ENCODE assay signal across 8 mouse cellular contexts in the genomic region with DNA sequence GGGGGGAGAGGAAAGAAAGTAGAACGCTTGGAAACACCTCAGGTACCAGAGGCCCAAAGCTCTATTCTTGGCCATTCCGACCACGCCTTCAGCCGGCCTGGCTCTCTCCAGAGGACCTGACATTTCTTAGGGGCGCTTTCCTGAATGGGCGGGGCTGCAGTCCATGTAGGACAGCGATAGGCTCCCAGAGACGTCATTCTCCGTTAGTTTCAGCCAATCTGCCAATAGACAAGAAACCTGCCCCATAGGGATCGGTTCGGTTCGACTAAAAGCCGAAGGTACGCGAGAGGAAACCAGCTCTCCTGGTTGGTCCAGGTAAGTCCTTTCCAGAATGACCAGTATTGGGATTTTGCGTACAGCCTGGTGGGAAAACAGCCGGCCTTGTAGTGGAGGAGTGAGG. TPM values are rescaled to one million over a fixed set of nuclear protein-coding genes. Genes with fewer than 3 reads are reported as not detected.
DNase-seq lines count a peak whose midpoint lies in the region; ATAC-seq and TF ChIP-seq lines count a peak whose summit lies in the region.

No protein-coding gene starts in this region.

- TF ChIP-seq RAD21 in CH12.LX (IDR thresholded peaks at IDR 0.05; ENCODE audit: low read depth, low read length), result no peak

- peaks cover 12% of the 10 kb centered on the region for H3K27me3 ChIP-seq in CH12.LX (replicated peaks)
- no peaks in the 10 kb centered on the region for H3K27me3 ChIP-seq in heart, embryonic 14.5 days (ENCODE audit: control insufficient read depth, insufficient read depth, low read length)
- H3K27me3 ChIP-seq in liver, adult 2 months (ENCODE audit: control insufficient read depth, insufficient read depth, low read length), result no peaks in the 10 kb centered on the region
- no peaks in the 10 kb centered on the region for H3K27me3 ChIP-seq in neural tube, embryonic 11.5 days (ENCODE audit: control insufficient read depth, insufficient read depth, low read length)

- in situ Hi-C loops in CH12.LX (cut with MboI; ENCODE audit: low pct_ligation_motif_present, low pct_unique_long_range_greater_than_20kb, low sequenced_read_pairs), result no loop called here

- peak overlapping the region in 2 of 3 experiments; percentile 37 to 47 for H3K4me3 ChIP-seq in CH12.LX (replicated peaks in 1 of 3; ENCODE audit: low read depth in 2 of 3, low read length in 2 of 3, poor library complexity in 1 of 3)
- peak overlapping the region; percentile 41 to 64 for H3K4me3 ChIP-seq in heart, embryonic 14.5 days (ENCODE audit: control insufficient read depth in 1 of 2, insufficient read depth in 1 of 2, low read depth in 1 of 2, low read length in 2 of 2)
- no peak overlapping the region for H3K4me3 ChIP-seq in liver, adult 2 months (ENCODE audit: insufficient read depth, low read depth, low read length)
- peak overlapping the region; percentile 25 for H3K4me3 ChIP-seq in neural tube, embryonic 11.5 days (ENCODE audit: low read depth, low read length)

- no peak overlapping the region for H3K27ac ChIP-seq in CH12.LX (ENCODE audit: insufficient read depth, low read depth)
- H3K27ac ChIP-seq in heart, embryonic 14.5 days (replicated peaks in 1 of 2; ENCODE audit: control insufficient read depth in 1 of 2, insufficient read depth in 1 of 2, low read depth in 2 of 2, low read length in 2 of 2), result peak overlapping the region in 1 of 2 experiments; percentile 20; a peak in 2 of 4 replicates
- no peak overlapping the region for H3K27ac ChIP-seq in liver, adult 2 months (replicated peaks; ENCODE audit: insufficient read depth, low read depth, low read length)
- no peak overlapping the region for H3K27ac ChIP-seq in neural tube, embryonic 11.5 days (ENCODE audit: low read depth, low read length)

- 2% methylated on average over 17 of the region's 17 CpGs for WGBS in heart, embryonic 14.5 days
- 13% methylated on average over 17 of the region's 17 CpGs for WGBS in liver, adult 2 months
- 6% methylated on average over 17 of the region's 17 CpGs for WGBS in neural tube, embryonic 11.5 days

- peak; percentile 38; the same call in 1 of the 2 replicates for TF ChIP-seq POLR2A in CH12.LX (IDR thresholded peaks at IDR 0.05; ENCODE audit: low read depth, low read length)
- no peak for TF ChIP-seq POLR2A in liver, adult 2 months (IDR thresholded peaks at IDR 0.05; ENCODE audit: extremely low read depth, insufficient read depth, low read length)

- peaks cover 5 to 25% of the 10 kb centered on the region in 2 experiments for H3K36me3 ChIP-seq in CH12.LX (replicated peaks in 1 of 2; ENCODE audit: control insufficient read depth in 1 of 2, insufficient read depth in 1 of 2, low read length in 1 of 2)
- peaks cover 3% of the 10 kb centered on the region; the same call in 1 of the 2 replicates for H3K36me3 ChIP-seq in heart, embryonic 14.5 days (ENCODE audit: control insufficient read depth, insufficient read depth, low read length)
- H3K36me3 ChIP-seq in liver, adult 2 months (ENCODE audit: control insufficient read depth, insufficient read depth, low read length), result no peaks in the 10 kb centered on the region; the same call in 1 of the 2 replicates
- H3K36me3 ChIP-seq in neural tube, embryonic 11.5 days (ENCODE audit: control insufficient read depth, insufficient read depth, low read length), result no peaks in the 10 kb centered on the region

- TF ChIP-seq CTCF in CH12.LX (conservative IDR thresholded peaks at IDR 0.05 in 1 of 2, IDR thresholded peaks at IDR 0.05 in 1 of 2; ENCODE audit: low read depth in 2 of 2, low read length in 2 of 2), result no peak
- no peak for TF ChIP-seq CTCF in liver, adult 2 months (IDR thresholded peaks at IDR 0.05; ENCODE audit: low read depth, low read length)

- 0 out of 4 replicates have a peak, but pooled peaks cover 2 to 3% of the 10 kb centered on the region in 2 experiments for H3K4me1 ChIP-seq in CH12.LX (ENCODE audit: control insufficient read depth in 1 of 2, insufficient read depth in 2 of 2)
- H3K4me1 ChIP-seq in heart, embryonic 14.5 days (ENCODE audit: control insufficient read depth in 2 of 2, insufficient read depth in 2 of 2, low read length in 2 of 2), result peaks cover 18 to 27% of the 10 kb centered on the region in 2 experiments
- H3K4me1 ChIP-seq in liver, adult 2 months (ENCODE audit: control insufficient read depth, insufficient read depth, low read length), result peaks cover 2% of the 10 kb centered on the region; the same call in 1 of the 2 replicates
- 0 out of 2 replicates have a peak, but pooled peaks cover 4% of the 10 kb centered on the region for H3K4me1 ChIP-seq in neural tube, embryonic 11.5 days (ENCODE audit: control insufficient read depth, insufficient read depth, low read length)

- 0 out of 2 replicates have a peak overlapping the region, but pooled peaks have one; percentile 0 for H3K9ac ChIP-seq in CH12.LX (ENCODE audit: insufficient read depth, low read depth)
- peak overlapping the region; percentile 48 for H3K9ac ChIP-seq in heart, embryonic 14.5 days (ENCODE audit: low read length)
- no peak overlapping the region for H3K9ac ChIP-seq in liver, adult 2 months (ENCODE audit: low read depth, low read length)
- no peak overlapping the region for H3K9ac ChIP-seq in neural tube, embryonic 11.5 days (ENCODE audit: low read length)

- no peak for TF ChIP-seq EP300 in CH12.LX (IDR thresholded peaks at IDR 0.05; ENCODE audit: low read length)

- H3K4me2 ChIP-seq in CH12.LX (ENCODE audit: insufficient read depth, low read depth, poor library complexity, severe bottlenecking), result peak overlapping the region; percentile 77; the same call in 1 of the 2 replicates
- peak overlapping the region; percentile 60 for H3K4me2 ChIP-seq in heart, embryonic 14.5 days (ENCODE audit: low read length)
- H3K4me2 ChIP-seq in neural tube, embryonic 11.5 days (ENCODE audit: low read depth), result peak overlapping the region; percentile 38

- peak; percentile 66 for ATAC-seq in heart, embryonic 14.5 days (ENCODE audit: insufficient number of reproducible peaks, insufficient read depth, low FRiP score, low read depth)
- peak; percentile 48; the same call in 1 of the 2 replicates for ATAC-seq in neural tube, embryonic 11.5 days (ENCODE audit: insufficient read depth, low FRiP score, low TSS enrichment)

- H3K9me3 ChIP-seq in CH12.LX (replicated peaks; ENCODE audit: low read length), result no peaks in the 10 kb centered on the region
- H3K9me3 ChIP-seq in heart, embryonic 14.5 days (ENCODE audit: control insufficient read depth, low read length), result no peaks in the 10 kb centered on the region
- no peaks in the 10 kb centered on the region for H3K9me3 ChIP-seq in neural tube, embryonic 11.5 days (ENCODE audit: control insufficient read depth, low read length)

- dilution Hi-C loops in CH12.LX (cut with MboI; ENCODE audit: extremely low pct_ligation_motif_present, extremely low pct_unique_long_range_greater_than_20kb, low sequenced_read_pairs), result no loop called here

- DNase-seq in CH12.LX (ENCODE audit: extremely low read depth), result no peak
- peak; percentile 28 for DNase-seq in c-Kit-negative CD71-positive TER-119-positive erythroid progenitor cells, embryonic 14.5 days (ENCODE audit: low read depth, low spot score)
- peak; percentile 89 for DNase-seq in fibroblast of lung, adult 2 months (ENCODE audit: low read depth)
- peak; percentile 90 for DNase-seq in kidney, postnatal 14 days
- peak; percentile 69 for DNase-seq in liver, adult 2 months (ENCODE audit: extremely low read depth, low read depth, low spot score)
- peak; percentile 74 for DNase-seq in neural tube, embryonic 11.5 days (ENCODE audit: low spot score)
- peak; percentile 75 for DNase-seq in urinary bladder, postnatal 25 days (ENCODE audit: low spot score)

- no peaks in the 10 kb centered on the region for H3K79me2 ChIP-seq in CH12.LX (replicated peaks; ENCODE audit: control insufficient read depth, extremely low read depth, insufficient read depth, poor library complexity, severe bottlenecking)
- no peaks in the 10 kb centered on the region for H3K79me2 ChIP-seq in liver, adult 2 months (ENCODE audit: control insufficient read depth, insufficient read depth, low read length)

TF ChIP-seq in CH12.LX, 34 proteins besides CTCF, POLR2A, EP300 and RAD21 (continues in another document):
- no peak for TF ChIP-seq JUND (conservative IDR thresholded peaks at IDR 0.05; ENCODE audit: low read depth, low read length)
- peak; percentile 49; the same call in 1 of the 2 replicates for TF ChIP-seq CHD2 (IDR thresholded peaks at IDR 0.05; ENCODE audit: low read length)

RNA-seq across cellular contexts. Expression of gene Cnfn, which starts 7.0 kb away (rescaled TPM):
- not detected in 2 replicates for total RNA-seq in CH12.LX (2012; rRNA removed)
- total RNA-seq in CH12.LX (2014; rRNA removed), result not detected in 2 replicates
- not detected in 2 replicates for polyA plus RNA-seq in CH12.LX (2012; ENCODE audit: insufficient read length, low read depth)
- polyA plus RNA-seq in heart, embryonic 14.5 days (2014; fragmentation: Nextera tagmentation; extraction: Ambion mirVana), result 0.31 TPM in 1 of 2 replicates, not detected in the other
- total RNA-seq in liver, adult 2 months (2014; rRNA removed), result not detected in 2 replicates
- polyA plus RNA-seq in liver, adult 2 months (2012; rRNA removed), result not detected in 2 replicates
- not detected in 2 replicates for polyA plus RNA-seq in neural tube, embryonic 11.5 days (2014; fragmentation: Nextera tagmentation; extraction: Ambion mirVana)

RNA-seq across cellular contexts. Expression of gene Lipe, which starts 22.0 kb away (rescaled TPM):
- 2.7 and 3.4 TPM in 2 replicates for total RNA-seq in CH12.LX (2012; rRNA removed)
- 2.3 and 2.8 TPM in 2 replicates for total RNA-seq in CH12.LX (2014; rRNA removed)
- 5.9 and 6.4 TPM in 2 replicates for polyA plus RNA-seq in CH12.LX (2012; ENCODE audit: insufficient read length, low read depth)
- 2.8 and 3.6 TPM in 2 replicates for polyA plus RNA-seq in heart, embryonic 14.5 days (2014; fragmentation: Nextera tagmentation; extraction: Ambion mirVana)
- 8.3 and 8.7 TPM in 2 replicates for total RNA-seq in liver, adult 2 months (2014; rRNA removed)
- polyA plus RNA-seq in liver, adult 2 months (2012; rRNA removed), result 9.8 and 11.3 TPM in 2 replicates
- polyA plus RNA-seq in neural tube, embryonic 11.5 days (2014; fragmentation: Nextera tagmentation; extraction: Ambion mirVana), result 2.5 and 3.9 TPM in 2 replicates

RNA-seq across cellular contexts. Expression of gene Cxcl17, which starts 36.1 kb away (rescaled TPM):
- total RNA-seq in CH12.LX (2012; rRNA removed), result not detected in 2 replicates
- not detected in 2 replicates for total RNA-seq in CH12.LX (2014; rRNA removed)
- not detected in 2 replicates for polyA plus RNA-seq in CH12.LX (2012; ENCODE audit: insufficient read length, low read depth)
- 0.28 and 0.36 TPM in 2 replicates for polyA plus RNA-seq in heart, embryonic 14.5 days (2014; fragmentation: Nextera tagmentation; extraction: Ambion mirVana)
- not detected in 2 replicates for total RNA-seq in liver, adult 2 months (2014; rRNA removed)
- not detected in 2 replicates for polyA plus RNA-seq in liver, adult 2 months (2012; rRNA removed)
- 0.34 TPM in 1 of 2 replicates, not detected in the other for polyA plus RNA-seq in neural tube, embryonic 11.5 days (2014; fragmentation: Nextera tagmentation; extraction: Ambion mirVana)

RNA-seq across cellular contexts. Expression of gene Megf8, which starts 59.6 kb away (rescaled TPM):
- total RNA-seq in CH12.LX (2012; rRNA removed) (0.92 and 1.7 TPM in 2 replicates), CH12.LX (2014; rRNA removed) (0.50 and 0.62 TPM in 2 replicates)
- 1.0 and 1.2 TPM in 2 replicates for polyA plus RNA-seq in CH12.LX (2012; ENCODE audit: insufficient read length, low read depth)
- polyA plus RNA-seq in heart, embryonic 14.5 days (2014; fragmentation: Nextera tagmentation; extraction: Ambion mirVana), result 6.8 and 7.9 TPM in 2 replicates
- 1.5 and 2.6 TPM in 2 replicates for total RNA-seq in liver, adult 2 months (2014; rRNA removed)
- polyA plus RNA-seq in liver, adult 2 months (2012; rRNA removed), result 5.1 and 5.4 TPM in 2 replicates
- 12.9 and 14.7 TPM in 2 replicates for polyA plus RNA-seq in neural tube, embryonic 11.5 days (2014; fragmentation: Nextera tagmentation; extraction: Ambion mirVana)

Comparison
In these comparisons a context has a peak if more than half of its experiments do, and no peak if none do; other contexts are left out.
1. H3K9ac ChIP-seq: peak in CH12.LX (single experiment) and heart, embryonic 14.5 days (single experiment); none in liver, adult 2 months (single experiment) and neural tube, embryonic 11.5 days (single experiment).
2. Peak in every context shown above with its lines, with median percentiles within 50 percentile points of each other: H3K4me2 ChIP-seq.